Mouse (Mus musculus): ENCODE data around the gene Exosc2. TPM values are rescaled to one million over a fixed set of nuclear protein-coding genes. Genes with fewer than 3 reads are reported as not detected.

Exosc2 gene
- polyA plus RNA-seq, 1 experiment from 2014 or later: 29.0 TPM

DNA sequence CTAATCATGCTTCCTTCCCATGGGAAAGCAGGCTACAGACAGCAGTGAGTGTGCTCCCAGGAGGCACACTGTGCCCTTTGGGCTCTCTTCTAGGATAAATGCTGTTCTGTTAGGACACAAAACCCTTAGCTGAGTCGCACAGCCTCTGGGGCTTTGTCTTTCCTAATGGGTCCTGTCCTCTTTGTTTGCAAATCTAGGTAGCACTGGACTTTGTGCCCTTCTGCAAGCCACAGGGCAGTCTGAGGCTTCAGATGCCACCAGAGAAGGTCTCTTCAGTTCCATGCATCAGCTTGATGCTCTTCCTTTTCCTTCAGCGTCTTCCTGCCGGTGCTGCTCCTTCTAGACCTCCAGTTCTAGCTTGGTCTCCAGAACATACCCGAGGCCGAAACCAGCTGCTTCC lies 60.1 kb downstream of the Exosc2 start:
- Histone ChIP-seq H3K4me1 (replicated peaks) (peaks cover 36% of the 10 kb centered on the region), H3K27ac (replicated peaks) (0 out of 2 replicates have a peak overlapping the region, but pooled peaks have one; percentile 35), H3K36me3 (replicated peaks) (no peaks in the 10 kb centered on the region), H3K9ac (no peak overlapping the region), H3K4me2 (no peak overlapping the region; the same call in 1 of the 2 replicates), H3K4me3 (replicated peaks) (no peak overlapping the region), H3K9me3 (replicated peaks) (no peaks in the 10 kb centered on the region), H3K27me3 (no peaks in the 10 kb centered on the region)
- no peak for ATAC-seq (ENCODE audit: insufficient read depth)
- WGBS (ENCODE audit: insufficient replicate concordance): 51% methylated on average over 5 of the region's 5 CpGs

Other genes with a start within 250 kb of the Exosc2 start
- gene Ass1, start 200.5 kb upstream of the Exosc2 start, polyA plus RNA-seq (2015; fragmentation: Nextera tagmentation; extraction: Ambion mirVana): 232 and 321 TPM in 2 replicates
- 15.4 and 20.6 TPM in 2 replicates for gene Fubp3, start 98.1 kb upstream of the Exosc2 start, polyA plus RNA-seq (2015; fragmentation: Nextera tagmentation; extraction: Ambion mirVana)
- not detected in 2 replicates for gene Prdm12, start 30.7 kb upstream of the Exosc2 start, polyA plus RNA-seq (2015; fragmentation: Nextera tagmentation; extraction: Ambion mirVana)
- gene Abl1, start 17.7 kb downstream of the Exosc2 start, polyA plus RNA-seq (2015; fragmentation: Nextera tagmentation; extraction: Ambion mirVana): 5.9 and 7.5 TPM in 2 replicates
- gene Qrfp, start 139.9 kb downstream of the Exosc2 start, polyA plus RNA-seq (2015; fragmentation: Nextera tagmentation; extraction: Ambion mirVana): 0.03 and 0.08 TPM in 2 replicates
- 0.02 TPM in 1 of 2 replicates, not detected in the other for gene Fibcd1, start 175.3 kb downstream of the Exosc2 start, polyA plus RNA-seq (2015; fragmentation: Nextera tagmentation; extraction: Ambion mirVana)
- 0.06 TPM in 1 of 2 replicates, not detected in the other for gene Lamc3, start 216.6 kb downstream of the Exosc2 start, polyA plus RNA-seq (2015; fragmentation: Nextera tagmentation; extraction: Ambion mirVana)